Mouse (Mus musculus): Measurements from ENCODE around the gene Dcun1d4. TPM values are rescaled to one million over a fixed set of nuclear protein-coding genes. Genes with fewer than 3 reads are reported as not detected.
A peak's percentile ranks its signal among the peaks of the same experiment; 100 is the strongest.

Gene Dcun1d4
- polyA plus RNA-seq, 1 experiment from 2014 or later, result 53.0 TPM

DNA sequence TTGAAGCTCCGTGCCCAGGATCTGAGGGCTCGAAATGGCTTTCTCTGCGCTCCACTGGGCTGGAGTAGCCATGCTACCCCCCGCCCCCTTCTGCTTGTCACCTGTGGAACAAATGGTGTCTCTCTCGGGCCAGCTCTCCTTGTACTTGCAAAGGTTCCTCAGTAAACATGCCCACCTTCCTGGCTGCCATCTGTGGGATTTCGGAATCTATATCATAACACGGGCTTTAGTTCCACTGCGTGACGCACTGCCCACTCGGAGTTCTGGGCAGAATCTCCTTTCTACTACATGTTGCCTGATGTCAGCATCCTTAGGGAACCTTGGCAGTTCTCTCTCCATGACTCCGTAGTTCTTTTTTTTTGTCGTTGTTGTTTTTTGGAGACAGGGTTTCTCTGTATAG is 56.9 kb downstream of the Dcun1d4 start:
- H3K36me3 ChIP-seq, result peaks cover 57% of the 10 kb centered on the region
- WGBS, result 93% methylated on average over 12 of the region's 12 CpGs
- 0 out of 2 replicates have a peak, but pooled peaks cover 3% of the 10 kb centered on the region for H3K4me1 ChIP-seq (replicated peaks)

DNA sequence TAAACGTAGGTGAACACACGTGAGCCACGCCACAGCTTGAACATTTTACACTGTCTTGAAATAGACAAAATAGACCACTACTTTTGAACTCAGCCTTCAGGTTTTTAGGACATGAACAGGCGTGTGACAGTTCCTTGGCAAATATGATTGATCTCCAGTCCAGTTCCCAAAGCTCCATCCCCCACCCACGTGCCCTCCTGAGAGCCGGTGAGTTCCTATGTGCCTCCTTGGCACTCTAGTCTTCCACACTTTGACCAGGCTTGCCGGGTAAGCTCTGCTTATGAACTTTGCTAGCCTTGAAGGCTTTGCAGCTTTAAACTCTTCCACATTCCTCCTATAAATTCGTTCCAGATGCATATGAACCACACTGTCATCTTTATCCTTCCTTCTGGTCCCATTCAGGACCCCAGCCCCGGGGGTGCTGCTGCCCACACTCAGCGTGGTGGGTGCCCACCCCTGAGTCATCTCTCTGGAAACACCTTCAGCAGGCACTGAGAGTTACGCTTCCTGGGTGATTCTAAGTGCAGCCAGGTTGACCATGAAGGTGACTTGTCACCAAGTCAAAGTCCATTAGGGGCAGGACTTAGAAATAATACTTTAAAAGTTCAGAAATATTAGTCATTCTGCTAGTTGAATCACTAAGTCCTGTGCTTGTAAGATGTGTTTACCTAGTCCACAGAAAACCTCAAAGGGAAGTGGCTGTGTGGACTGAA is 57.9 kb downstream of the Dcun1d4 start:
- Histone ChIP-seq H3K4me1 (replicated peaks) (0 out of 2 replicates have a peak, but pooled peaks cover 3% of the 10 kb centered on the region), H3K36me3 (peaks cover 55% of the 10 kb centered on the region)

More for the DNA sequence above, 56.9 kb downstream of the Dcun1d4 start:
- no peak overlapping the region for H3K4me2 ChIP-seq
- no peak overlapping the region for H3K27ac ChIP-seq
- H3K9ac ChIP-seq, result no peak overlapping the region
- no peak for ATAC-seq (ENCODE audit: low FRiP score)
- no peak overlapping the region for H3K4me3 ChIP-seq
- H3K9me3 ChIP-seq, result no peaks in the 10 kb centered on the region
- H3K27me3 ChIP-seq, result no peaks in the 10 kb centered on the region

DNA sequence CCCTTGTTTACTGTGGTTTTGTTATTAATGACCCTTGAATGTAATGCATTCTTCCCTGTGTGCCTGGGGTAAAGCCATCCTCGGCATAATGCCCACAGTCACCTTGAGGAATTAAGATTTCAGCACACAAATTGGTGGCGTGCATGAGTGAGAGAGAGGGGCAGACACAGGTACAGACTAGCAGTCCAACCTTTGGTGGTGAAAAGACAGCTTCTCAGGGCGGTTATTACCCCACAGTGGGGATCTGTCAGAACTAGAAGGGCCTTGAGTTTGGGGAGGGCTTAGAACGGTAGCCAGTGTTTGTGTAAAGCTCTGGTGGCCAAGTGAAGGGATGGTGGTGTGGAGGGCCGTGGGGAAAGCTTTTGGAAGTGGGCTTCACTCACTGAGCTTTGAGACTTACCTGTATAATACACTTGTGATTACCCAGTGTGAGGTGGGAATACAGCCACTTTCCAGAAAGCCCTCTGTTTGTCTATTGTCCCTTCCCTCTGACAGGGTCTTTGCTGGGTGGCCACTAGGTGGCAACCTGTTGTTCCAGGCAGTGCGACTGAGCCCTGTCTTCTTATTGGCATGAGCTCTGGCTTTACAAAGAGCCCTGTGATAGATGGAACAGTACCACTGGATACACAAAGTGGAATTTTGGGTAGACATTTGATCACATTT is 59.2 kb downstream of the Dcun1d4 start:
- 54% methylated on average over 6 of the region's 6 CpGs for WGBS
- Histone ChIP-seq H3K36me3 (peaks cover 57% of the 10 kb centered on the region), H3K27ac (no peak overlapping the region), H3K4me3 (no peak overlapping the region), H3K9ac (no peak overlapping the region), H3K4me2 (no peak overlapping the region), H3K9me3 (no peaks in the 10 kb centered on the region), H3K4me1 (replicated peaks) (0 out of 2 replicates have a peak, but pooled peaks cover 3% of the 10 kb centered on the region), H3K27me3 (no peaks in the 10 kb centered on the region)
- peak; percentile 62; the same call in 1 of the 2 replicates for ATAC-seq (ENCODE audit: low FRiP score)

More for the DNA sequence above, 57.9 kb downstream of the Dcun1d4 start:
- Histone ChIP-seq H3K4me3 (no peak overlapping the region), H3K9ac (no peak overlapping the region), H3K27ac (no peak overlapping the region), H3K9me3 (no peaks in the 10 kb centered on the region), H3K4me2 (no peak overlapping the region), H3K27me3 (no peaks in the 10 kb centered on the region)
- 91% methylated on average over 11 of the region's 11 CpGs for WGBS
- no peak for ATAC-seq (ENCODE audit: low FRiP score)

DNA sequence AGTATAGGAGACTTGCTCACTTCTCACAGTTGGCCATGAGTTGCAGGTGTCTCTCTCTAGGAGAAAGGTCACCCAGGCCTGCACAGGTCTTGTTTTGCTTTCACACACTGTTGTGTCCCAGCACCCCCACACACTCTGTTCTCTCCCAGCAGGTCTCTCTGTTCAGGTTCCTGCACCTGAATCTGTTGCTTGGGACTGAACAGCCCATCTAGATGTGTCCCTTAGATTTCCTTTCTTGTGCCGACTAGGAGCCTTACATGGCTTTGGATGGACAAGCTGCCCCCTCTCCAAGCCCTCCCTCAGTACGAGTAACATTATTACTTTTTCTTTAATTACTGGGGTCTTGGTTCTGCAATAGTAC is 59.7 kb downstream of the Dcun1d4 start:
- Histone ChIP-seq H3K9me3 (no peaks in the 10 kb centered on the region), H3K27me3 (no peaks in the 10 kb centered on the region), H3K4me1 (replicated peaks) (0 out of 2 replicates have a peak, but pooled peaks cover 3% of the 10 kb centered on the region), H3K9ac (no peak overlapping the region), H3K4me2 (no peak overlapping the region), H3K36me3 (peaks cover 59% of the 10 kb centered on the region), H3K27ac (no peak overlapping the region), H3K4me3 (no peak overlapping the region)
- peak; percentile 34; the same call in 1 of the 2 replicates for ATAC-seq (ENCODE audit: low FRiP score)
- 94% methylated on average over 2 of the region's 2 CpGs for WGBS

DNA sequence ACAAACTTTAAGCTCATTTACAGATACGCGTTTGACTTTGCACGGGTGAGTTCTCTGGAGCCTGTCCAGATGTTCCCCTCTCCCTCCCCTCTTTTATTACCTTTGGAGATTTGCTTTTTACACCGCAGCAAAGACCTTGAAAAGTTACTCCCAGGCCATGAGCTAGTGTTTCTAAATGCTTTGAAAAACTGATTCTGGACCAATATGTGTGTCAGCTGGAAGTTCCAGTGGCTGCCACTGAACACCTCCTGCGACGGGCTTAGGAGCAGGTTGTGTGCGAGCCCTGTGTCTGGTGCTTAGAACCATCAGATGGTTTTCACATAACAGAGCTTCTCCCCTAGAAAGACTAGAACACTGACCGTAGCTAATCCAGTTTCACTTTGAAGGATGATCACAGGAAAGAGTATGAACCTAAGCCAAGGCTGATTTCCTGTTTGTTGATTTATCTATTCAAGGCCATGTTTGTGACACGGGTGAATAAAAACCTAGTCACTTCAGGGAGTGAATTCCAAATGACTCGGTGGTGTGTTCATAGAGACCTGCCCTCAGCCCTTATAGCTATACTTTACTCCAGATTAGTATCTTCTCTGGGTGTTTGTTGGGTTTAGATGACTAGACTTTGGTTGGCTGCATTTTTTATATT is 63.4 kb downstream of the Dcun1d4 start:
- Histone ChIP-seq H3K27ac (no peak overlapping the region), H3K4me3 (no peak overlapping the region), H3K9ac (no peak overlapping the region), H3K36me3 (peaks cover 54% of the 10 kb centered on the region), H3K4me2 (no peak overlapping the region), H3K9me3 (no peaks in the 10 kb centered on the region), H3K4me1 (replicated peaks) (0 out of 2 replicates have a peak, but pooled peaks cover 3% of the 10 kb centered on the region), H3K27me3 (no peaks in the 10 kb centered on the region)
- WGBS, result 82% methylated on average over 10 of the region's 10 CpGs
- no peak for ATAC-seq (ENCODE audit: low FRiP score)

DNA sequence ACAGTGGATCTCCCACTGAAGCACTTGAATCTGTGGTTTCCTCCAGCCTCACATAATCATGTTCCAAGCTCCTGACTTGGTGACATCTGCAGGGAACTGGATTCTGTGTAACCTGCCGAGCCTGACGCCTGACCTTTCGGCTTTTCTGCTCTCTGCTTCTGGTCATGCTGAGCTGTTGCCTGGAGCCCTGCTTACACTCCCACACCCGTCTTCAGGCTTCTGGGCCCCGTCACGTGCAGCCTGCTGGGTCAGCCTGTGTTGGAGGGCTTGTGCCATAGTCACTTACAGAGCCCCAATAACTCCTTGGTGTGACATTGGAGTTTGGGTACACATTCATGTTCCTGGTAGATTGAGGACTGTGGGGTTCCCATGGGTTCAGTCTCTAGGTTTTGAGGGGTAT is 64.8 kb downstream of the Dcun1d4 start:
- H3K4me1 ChIP-seq (replicated peaks), result no peaks in the 10 kb centered on the region
- no peaks in the 10 kb centered on the region for H3K27me3 ChIP-seq
- H3K4me3 ChIP-seq, result no peak overlapping the region
- no peaks in the 10 kb centered on the region for H3K9me3 ChIP-seq
- 61% methylated on average over 6 of the region's 6 CpGs for WGBS
- H3K36me3 ChIP-seq, result peaks cover 59% of the 10 kb centered on the region
- H3K27ac ChIP-seq, result no peak overlapping the region
- no peak for ATAC-seq (ENCODE audit: low FRiP score)
- 0 out of 2 replicates have a peak overlapping the region, but pooled peaks have one; percentile 24 for H3K9ac ChIP-seq
- no peak overlapping the region for H3K4me2 ChIP-seq

DNA sequence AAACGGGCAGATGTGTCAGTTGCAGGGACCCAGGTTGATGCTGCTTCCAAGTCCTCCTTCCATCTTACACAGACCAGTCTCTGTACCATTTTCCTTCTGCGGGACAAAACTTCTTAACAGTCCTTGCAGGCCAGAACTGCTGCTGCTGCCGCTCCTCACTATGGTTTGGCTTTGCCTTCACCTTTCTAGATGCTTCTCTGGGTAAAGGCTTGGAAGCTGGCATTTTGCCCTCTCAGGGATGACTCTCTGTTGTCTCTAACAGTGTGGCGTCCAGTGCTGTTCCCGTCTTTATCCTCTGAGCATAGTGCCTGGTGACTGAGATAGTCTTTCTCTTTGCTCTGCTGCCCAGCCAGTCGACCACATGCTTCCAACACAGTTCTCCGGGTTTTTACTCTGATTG is 66.5 kb downstream of the Dcun1d4 start:
- Histone ChIP-seq H3K9me3 (no peaks in the 10 kb centered on the region), H3K27ac (no peak overlapping the region)
- 92% methylated on average over 7 of the region's 7 CpGs for WGBS

DNA sequence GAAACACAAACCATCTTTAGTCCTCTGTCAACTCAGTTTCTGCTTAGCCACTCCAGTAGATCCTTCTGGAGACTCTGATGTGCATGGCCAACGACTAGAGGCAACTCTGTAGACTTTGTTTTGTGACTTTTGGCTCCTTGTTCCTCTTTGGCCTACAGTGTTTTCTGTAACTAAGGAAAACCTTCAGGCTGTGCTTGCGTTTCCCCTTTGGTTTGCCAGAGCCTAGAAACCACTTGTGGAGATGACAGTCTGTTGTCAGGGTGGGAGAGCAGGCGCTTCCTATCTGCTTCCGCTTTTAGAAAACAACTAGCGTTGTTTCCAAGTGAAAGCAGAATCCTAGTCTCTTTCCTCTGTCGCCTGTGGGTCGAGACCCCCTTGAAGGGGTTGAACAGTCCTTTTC is 67.4 kb downstream of the Dcun1d4 start:
- Histone ChIP-seq H3K36me3 (peaks cover 65% of the 10 kb centered on the region), H3K4me2 (no peak overlapping the region), H3K4me3 (no peak overlapping the region), H3K27me3 (no peaks in the 10 kb centered on the region), H3K27ac (no peak overlapping the region), H3K9me3 (no peaks in the 10 kb centered on the region), H3K4me1 (replicated peaks) (no peaks in the 10 kb centered on the region), H3K9ac (no peak overlapping the region)
- no peak for ATAC-seq (ENCODE audit: low FRiP score)
- WGBS, result 88% methylated on average over 7 of the region's 7 CpGs

More for the DNA sequence above, 66.5 kb downstream of the Dcun1d4 start:
- ATAC-seq (ENCODE audit: low FRiP score), result no peak
- H3K9ac ChIP-seq, result no peak overlapping the region
- H3K36me3 ChIP-seq, result peaks cover 59% of the 10 kb centered on the region
- H3K4me2 ChIP-seq, result no peak overlapping the region
- H3K27me3 ChIP-seq, result no peaks in the 10 kb centered on the region
- no peaks in the 10 kb centered on the region for H3K4me1 ChIP-seq (replicated peaks)
- H3K4me3 ChIP-seq, result no peak overlapping the region

DNA sequence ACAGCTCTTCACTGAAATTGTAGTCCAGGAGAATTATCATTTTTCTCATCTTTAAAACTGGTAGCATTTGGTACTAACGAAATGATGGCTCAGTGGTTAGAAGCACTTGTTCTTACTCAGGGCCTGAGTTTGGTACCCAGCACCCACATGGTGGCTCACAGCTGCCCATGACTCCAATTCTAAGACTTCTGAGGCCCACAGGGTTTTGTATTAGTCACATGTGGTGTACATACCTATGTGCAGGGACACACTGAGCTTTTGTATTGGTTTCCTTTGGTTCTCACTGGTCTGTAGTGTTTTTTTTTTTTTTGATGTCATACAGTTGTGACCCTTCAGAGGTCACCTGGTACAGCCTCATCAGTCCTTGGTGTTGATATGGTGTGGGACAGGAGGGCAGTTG is 68.0 kb downstream of the Dcun1d4 start:
- no peak overlapping the region for H3K27ac ChIP-seq
- no peak overlapping the region for H3K4me3 ChIP-seq
- no peaks in the 10 kb centered on the region for H3K9me3 ChIP-seq
- H3K27me3 ChIP-seq, result no peaks in the 10 kb centered on the region
- H3K4me1 ChIP-seq (replicated peaks), result no peaks in the 10 kb centered on the region
- no peak overlapping the region for H3K9ac ChIP-seq
- peaks cover 67% of the 10 kb centered on the region for H3K36me3 ChIP-seq
- 98% methylated on average over 1 of the region's 1 CpGs for WGBS
- ATAC-seq (ENCODE audit: low FRiP score), result no peak
- no peak overlapping the region for H3K4me2 ChIP-seq

DNA sequence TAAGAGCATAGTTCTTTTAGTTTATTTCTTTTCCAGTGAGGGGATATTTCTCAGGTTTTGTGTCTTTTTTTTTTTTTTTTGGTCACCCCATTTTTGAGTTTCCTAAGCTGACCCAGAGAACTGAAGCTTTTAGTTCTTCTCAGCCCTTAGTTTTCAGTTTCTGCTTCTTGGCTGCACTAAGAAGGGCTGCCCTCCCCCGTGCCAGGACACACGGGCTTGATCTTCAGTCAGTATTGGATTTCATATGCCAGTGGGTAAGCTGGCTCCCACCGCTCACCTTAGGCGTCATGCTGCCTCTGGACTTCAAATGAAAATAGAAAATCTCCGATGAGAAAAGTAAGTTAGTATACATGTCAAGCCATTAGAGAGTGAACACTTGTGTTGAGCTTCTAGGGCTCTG is 71.0 kb downstream of the Dcun1d4 start:
- ATAC-seq (ENCODE audit: low FRiP score), result no peak
- 85% methylated on average over 5 of the region's 5 CpGs for WGBS

DNA sequence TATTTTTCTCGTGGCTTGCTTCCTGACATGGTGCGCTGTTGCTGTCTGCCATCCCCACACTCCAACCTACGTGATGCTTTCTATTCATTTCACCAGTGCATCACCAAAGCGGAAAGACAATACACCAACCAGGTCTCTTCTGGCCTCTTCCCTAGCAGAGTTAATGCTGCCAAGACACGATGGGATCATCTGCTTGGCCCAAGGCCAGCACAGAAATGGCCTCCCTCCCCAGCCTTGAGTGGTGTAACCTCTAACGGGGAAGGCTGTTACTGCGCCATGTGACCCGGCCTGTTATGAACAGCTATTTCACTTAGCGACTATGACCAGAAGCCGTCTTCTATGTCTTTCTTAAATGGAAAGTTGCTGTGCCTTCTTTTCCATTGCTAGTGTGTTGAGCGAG is 73.1 kb downstream of the Dcun1d4 start:
- 87% methylated on average over 11 of the region's 11 CpGs for WGBS
- Histone ChIP-seq H3K27ac (peak overlapping the region; percentile 40; the same call in 1 of the 2 replicates), H3K27me3 (no peaks in the 10 kb centered on the region), H3K4me2 (no peak overlapping the region), H3K9ac (no peak overlapping the region), H3K36me3 (peaks cover 51% of the 10 kb centered on the region), H3K9me3 (no peaks in the 10 kb centered on the region), H3K4me1 (replicated peaks) (peaks cover 16% of the 10 kb centered on the region; the same call in 1 of the 2 replicates), H3K4me3 (no peak overlapping the region)
- ATAC-seq (ENCODE audit: low FRiP score), result no peak

More for the DNA sequence above, 71.0 kb downstream of the Dcun1d4 start:
- Histone ChIP-seq H3K36me3 (peaks cover 48% of the 10 kb centered on the region), H3K4me1 (replicated peaks) (peaks cover 7% of the 10 kb centered on the region; the same call in 1 of the 2 replicates), H3K9ac (no peak overlapping the region), H3K9me3 (no peaks in the 10 kb centered on the region), H3K27ac (no peak overlapping the region), H3K4me3 (no peak overlapping the region), H3K27me3 (no peaks in the 10 kb centered on the region), H3K4me2 (no peak overlapping the region)

DNA sequence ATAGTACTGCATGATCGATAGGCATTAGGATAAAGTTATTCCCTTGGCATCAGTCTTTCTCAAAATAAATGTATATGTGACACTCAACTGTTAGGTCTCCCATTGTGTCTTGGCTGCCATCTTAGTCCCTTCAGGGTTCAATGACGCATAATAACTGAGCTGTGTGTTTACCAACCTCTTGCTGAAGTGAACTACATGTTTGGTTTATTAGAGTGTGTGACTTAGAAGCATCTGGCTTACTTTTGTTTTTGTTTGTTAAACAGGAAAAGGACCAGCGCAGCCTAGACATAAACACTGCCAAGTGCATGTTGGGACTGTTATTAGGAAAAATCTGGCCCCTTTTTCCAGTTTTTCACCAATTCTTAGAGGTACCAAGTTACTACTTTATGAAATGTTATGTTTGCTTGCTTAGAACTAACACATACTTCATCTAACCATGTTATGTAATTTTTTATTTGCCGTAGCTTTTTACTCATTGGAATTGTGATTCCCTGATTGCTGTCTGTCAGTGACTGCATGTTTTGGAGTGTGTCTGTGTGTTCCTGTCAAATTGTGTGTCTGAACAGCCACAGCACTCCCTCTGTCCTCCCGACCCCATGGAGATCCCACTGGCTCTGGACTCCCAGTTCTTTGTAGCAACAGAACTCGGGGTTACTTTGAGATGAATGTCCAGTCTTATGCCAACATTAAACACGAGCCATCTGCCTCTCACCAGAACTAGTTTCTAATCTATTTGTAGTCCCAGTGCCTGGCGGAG is 74.5 kb downstream of the Dcun1d4 start:
- peaks cover 60% of the 10 kb centered on the region for H3K36me3 ChIP-seq
- no peak overlapping the region for H3K27ac ChIP-seq
- peaks cover 16% of the 10 kb centered on the region; the same call in 1 of the 2 replicates for H3K4me1 ChIP-seq (replicated peaks)
- no peak for ATAC-seq (ENCODE audit: low FRiP score)
- no peak overlapping the region for H3K4me3 ChIP-seq
- 83% methylated on average over 8 of the region's 8 CpGs for WGBS
- no peak overlapping the region for H3K9ac ChIP-seq
- no peak overlapping the region for H3K4me2 ChIP-seq
- no peaks in the 10 kb centered on the region for H3K27me3 ChIP-seq
- no peaks in the 10 kb centered on the region for H3K9me3 ChIP-seq

All from hindbrain, embryonic 13.5 days (tissue).